Mouse (Mus musculus) brain, embryonic 14.5 days (tissue): ENCODE results near the gene Sde2. TPM values are rescaled to one million over a fixed set of nuclear protein-coding genes. Genes with fewer than 3 reads are reported as not detected.
"Not testable (repeated sequence)": the region's sequence is repeated elsewhere in the genome, so short reads cannot be mapped to it uniquely, and the experiment has no call there.

Experiments used
- DNase-seq: peaks from one replicate; pipeline ENCODE4 v3.0.0-alpha.2; 2011; ENCODE audit warnings: low read depth
- CTCF ChIP-seq: fragments of 200-500 bp; IDR thresholded peaks from 2 replicates; pipeline ENCODE4 v1.5.1; 2012; ENCODE audit warnings: inconsistent platforms, mild to moderate bottlenecking, moderate library complexity, borderline replicate concordance; ENCODE audit not compliant: insufficient read depth, insufficient read length; ENCODE audit errors: extremely low read depth
- POLR2A ChIP-seq: fragments of 200-500 bp; IDR thresholded peaks from 2 replicates; pipeline ENCODE4 v1.6.1; 2012; ENCODE audit warnings: mild to moderate bottlenecking, inconsistent platforms, borderline replicate concordance; ENCODE audit not compliant: poor library complexity, insufficient read depth, insufficient read length, severe bottlenecking; ENCODE audit errors: extremely low read depth
- polyA plus RNA-seq: library from polyadenylated mRNA; depleted of rRNA; stranded (reverse); fragments of >200 nt; gene quantifications from 2 replicates; pipeline ENCODE4 v1.2.3, GENCODE M21; 2012

The Sde2 gene
- polyA plus RNA-seq, 1 experiment: 25.5 TPM

DNA sequence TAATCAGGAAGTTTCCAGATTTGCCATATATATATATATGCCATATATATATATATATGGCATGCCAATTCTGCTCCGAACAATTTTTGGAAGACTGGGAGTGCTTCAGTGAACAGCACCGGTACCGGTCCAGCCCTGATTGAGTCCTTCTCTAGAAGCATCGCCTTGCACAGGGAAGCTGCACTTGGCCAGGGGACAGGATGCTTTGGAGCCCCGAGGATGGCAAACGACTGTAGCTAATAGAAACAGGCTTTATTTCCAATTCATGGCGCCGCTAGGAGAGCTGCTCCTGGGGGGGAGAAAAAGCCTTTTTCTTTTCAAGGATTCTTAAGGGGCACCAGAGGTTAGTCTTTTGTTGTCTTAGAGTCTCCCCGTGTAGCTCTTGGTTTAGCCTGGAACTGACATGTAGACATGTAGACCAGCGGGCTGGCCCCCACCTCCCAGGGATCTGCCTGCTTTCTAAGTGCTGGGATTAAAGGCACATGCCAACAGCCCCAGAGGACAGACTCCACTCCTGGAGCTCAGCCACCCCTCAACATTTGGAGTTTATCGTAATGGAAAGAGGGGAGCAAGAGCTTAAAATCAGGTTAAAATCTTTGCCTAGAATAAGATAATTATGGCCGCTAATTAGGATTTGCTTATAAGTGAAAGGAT, 35.4 kb upstream of the Sde2 start:
- peak; percentile 63 for DNase-seq
- TF ChIP-seq CTCF: no peak
- no peak for TF ChIP-seq POLR2A

DNA sequence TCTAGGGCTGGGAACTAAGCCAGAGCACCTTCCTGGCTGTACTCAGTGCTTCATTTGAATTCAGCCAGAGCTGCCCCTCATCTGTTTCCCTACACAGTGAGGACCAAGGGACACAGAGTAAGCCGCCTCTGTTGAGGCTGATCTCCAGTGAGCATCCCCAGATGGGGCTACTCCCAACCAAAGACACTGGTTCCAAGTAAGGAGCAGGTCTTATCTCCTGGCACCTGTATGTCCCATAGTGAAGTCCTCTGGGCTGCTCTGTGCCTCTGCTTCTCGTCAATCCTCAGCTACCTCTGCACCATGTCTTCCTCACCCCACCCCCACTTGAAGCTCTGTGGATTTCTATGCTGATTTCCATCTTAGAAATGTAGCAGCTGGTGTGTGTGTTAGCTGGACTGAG, 32.9 kb upstream of the Sde2 start:
- no peak for TF ChIP-seq CTCF
- no peak for TF ChIP-seq POLR2A
- DNase-seq: no peak

DNA sequence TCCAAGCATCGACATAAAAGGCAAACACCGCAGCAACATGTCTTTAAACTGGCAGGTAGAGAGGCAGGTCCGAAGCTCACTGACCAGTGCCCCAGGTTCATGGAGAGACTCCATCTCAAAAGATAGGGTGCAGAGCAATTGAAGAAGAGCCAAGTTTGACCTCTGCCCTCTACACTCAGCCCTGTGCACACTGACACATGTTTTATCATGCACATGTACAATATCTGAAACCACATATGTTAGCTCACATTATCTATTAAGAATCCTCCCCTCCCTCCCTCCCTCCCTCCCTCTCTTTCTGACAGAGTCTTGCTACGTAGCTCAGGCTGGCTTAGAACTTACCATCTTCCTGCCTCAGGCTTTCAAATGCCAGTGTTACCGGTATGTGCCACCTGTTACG, 29.8 kb upstream of the Sde2 start:
- no peak for TF ChIP-seq POLR2A
- no peak for TF ChIP-seq CTCF
- DNase-seq: no peak

DNA sequence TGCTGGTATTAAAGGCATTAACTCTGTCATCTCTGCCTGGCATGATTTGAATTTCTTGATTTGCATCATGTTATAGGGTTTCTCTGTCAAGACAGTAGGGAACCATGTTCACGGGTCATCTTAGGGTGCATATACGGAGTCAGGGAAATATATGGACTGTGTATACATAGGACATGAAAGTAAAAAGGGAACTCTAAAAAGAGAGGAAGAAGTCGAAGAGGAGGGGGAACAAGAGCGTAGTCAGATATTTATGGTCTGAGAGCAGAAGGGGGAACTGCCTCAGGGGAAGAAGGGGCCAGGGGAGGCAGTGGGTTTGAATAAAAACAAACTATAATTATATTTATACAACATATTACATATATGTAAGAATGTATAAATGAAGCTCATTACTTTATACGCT, 28.7 kb upstream of the Sde2 start:
- TF ChIP-seq CTCF (no peak), POLR2A (no peak)
- DNase-seq: no peak

DNA sequence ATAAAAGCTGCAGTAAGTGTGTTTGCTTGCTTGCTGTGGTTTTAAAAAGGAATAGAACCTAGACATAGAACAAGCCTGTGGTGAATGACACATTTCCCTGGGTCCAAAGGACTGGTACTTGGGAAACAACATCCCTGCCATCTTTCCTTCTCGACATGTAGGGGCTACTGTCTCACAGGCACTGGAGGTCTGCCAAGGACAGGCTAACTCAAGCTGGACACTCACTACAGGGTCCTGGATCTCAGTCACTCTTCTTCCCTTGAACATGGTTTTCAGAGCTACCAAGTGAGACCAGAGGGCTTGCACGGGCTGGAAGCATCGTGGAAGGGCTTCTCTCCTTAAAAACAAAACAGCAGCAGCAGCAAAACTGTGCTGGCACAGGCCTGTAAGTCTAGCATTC, 27.2 kb upstream of the Sde2 start:
- DNase-seq: no peak
- TF ChIP-seq CTCF: no peak
- TF ChIP-seq POLR2A: no peak

DNA sequence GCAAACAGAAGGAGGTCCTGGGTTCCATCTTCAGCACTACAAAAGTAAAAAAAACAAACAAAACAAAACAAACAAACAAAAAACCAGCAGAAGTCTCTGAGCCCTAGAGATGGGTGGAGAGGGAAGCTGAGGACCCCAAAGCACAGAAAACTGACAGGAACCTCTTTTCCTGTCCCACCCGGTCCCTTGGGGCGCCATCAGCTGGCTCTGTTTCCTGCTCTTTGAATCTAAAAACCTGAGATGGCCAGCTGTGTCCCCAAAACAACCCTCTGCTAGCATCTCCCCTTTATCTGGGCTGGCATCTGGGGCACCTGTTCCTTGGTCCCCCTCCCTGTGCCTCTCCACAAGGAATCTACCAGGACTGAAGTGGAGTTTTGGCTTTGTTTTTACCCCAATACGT, 26.2 kb upstream of the Sde2 start:
- no peak for DNase-seq
- no peak for TF ChIP-seq CTCF
- no peak for TF ChIP-seq POLR2A

DNA sequence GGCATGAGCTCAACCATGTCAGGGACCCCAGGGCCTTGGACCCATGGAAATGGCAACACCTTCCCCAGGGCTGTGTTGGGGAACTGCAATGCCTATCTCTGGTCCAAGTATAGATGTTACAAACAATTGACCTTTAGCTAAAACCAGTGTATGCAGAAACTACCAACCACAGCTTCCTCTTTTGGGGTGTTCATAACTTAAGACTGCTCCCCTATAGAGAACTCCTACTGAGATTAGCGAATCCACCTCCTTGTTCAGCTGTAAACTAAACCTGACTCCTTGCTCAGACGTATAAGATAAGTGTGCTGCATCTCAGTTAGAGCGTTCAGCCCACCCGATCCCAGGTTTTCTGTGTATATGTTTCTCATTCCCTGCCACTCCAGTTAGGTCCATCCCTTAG, 24.3 kb upstream of the Sde2 start:
- no peak for DNase-seq
- no peak for TF ChIP-seq POLR2A
- no peak for TF ChIP-seq CTCF

DNA sequence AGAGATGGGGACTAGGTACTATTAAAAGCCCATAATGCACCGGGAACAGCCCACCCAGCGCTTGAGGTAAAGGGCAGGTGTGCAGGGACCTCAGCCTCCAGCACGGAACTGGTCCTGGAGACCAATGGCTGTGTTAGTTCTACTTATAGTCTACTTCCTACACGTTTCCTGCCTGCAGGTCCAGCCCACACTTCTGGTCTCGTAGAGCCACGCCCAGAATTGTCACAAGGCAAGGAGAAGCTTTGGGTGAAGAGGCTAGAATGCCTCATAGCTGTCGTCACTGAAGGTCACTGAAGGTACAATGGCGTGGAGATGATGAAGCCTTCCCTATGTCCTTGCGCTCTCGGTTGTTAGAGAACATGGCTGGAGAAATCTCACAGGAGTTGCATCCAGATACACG, 21.2 kb upstream of the Sde2 start:
- TF ChIP-seq POLR2A (no peak), CTCF (no peak)

DNA sequence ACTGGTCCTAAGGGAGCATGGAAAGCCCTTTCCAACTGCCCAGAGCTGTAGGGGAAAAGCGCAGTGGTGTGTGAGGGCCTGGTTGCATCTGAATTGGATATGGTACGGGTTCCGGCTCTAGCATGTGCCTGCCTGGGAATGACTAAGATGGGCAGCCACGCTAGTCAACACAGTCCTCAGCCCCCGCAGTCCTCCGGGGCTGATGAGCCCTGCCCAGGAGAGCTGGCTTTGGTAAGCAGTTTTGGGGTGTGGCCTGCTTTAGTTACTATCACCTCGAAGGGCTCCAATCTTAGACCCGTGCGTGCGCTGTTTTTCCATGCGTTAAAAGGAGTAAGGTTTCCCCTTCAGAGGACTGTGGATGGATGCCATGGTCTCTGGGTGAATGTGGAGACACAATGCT, 20.8 kb upstream of the Sde2 start:
- no peak for DNase-seq
- TF ChIP-seq POLR2A (no peak), CTCF (no peak)

More for the DNA sequence above, 21.2 kb upstream of the Sde2 start:
- DNase-seq: no peak

DNA sequence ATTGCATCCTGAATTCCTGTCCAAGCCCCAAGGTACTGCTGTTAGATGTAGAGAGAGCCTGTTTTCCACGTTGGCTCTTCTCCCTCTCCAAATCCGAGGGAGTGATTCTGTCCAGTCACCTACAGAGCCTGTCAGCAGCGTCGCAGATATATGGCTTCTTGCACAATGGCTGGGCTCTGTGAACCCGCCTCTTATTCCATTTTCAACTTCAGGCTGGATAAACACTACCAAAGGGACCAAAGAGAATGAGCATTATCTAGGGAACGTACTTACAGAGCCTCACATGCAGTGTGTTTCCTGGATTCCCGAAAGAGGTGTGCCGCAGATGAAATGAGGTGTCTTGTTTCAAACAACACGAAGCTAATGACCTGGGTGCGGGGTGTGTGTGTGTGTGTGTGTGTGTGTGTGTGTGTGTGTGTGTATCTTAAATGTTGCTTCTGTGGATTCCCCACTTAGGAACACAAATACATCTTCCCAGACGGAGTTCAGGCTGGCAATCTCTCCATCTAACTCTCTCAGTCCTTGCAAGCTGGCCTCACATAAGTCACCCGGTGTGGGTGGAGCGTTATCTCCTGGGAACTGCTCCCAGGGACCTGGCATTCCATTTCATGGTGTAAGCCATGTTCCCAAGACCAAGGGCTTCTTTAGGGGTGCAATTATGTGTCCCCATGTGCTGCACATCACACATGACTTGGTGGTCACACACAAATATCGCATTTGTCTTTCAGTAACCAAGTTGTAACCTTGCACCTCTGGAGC, 20.2 kb upstream of the Sde2 start:
- no peak for DNase-seq

DNA sequence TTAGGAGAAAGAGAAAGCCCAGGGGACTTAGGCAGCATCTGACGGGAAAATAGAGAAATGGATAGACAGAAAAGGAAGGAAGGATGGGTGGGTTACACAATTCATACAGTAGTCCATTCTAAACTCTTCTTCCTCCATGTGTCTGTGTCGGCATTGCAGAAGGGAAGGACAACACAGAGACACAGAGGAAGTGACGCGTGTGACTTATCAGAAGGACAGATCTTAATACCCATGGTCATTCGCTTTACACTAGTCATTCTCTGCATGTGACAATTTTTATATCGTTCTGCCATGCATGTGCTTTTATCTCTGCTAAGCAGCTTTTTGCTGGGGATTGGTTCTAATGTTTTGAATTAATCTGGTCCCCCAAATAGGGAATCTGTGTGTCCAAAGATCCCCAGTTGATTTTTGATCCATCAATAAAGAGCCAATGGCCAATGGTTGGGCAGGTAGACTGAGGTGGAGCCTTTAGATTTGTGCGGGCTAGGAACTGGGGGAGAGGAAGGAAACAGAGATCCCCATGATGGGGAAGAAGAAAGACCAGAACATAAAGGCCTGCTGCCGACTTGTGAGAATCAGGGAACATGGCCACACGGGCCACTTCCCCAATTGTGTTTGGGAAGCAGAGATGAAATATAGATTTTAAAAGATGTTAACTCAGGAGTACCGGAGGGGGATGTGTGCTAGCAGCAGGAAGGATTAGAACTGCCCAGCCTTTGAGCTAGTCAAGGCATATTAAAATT, 15.5 kb upstream of the Sde2 start:
- no peak for TF ChIP-seq CTCF
- no peak for TF ChIP-seq POLR2A
- no peak for DNase-seq

More for the DNA sequence above, 20.2 kb upstream of the Sde2 start:
- TF ChIP-seq CTCF (no peak), POLR2A (no peak)

DNA sequence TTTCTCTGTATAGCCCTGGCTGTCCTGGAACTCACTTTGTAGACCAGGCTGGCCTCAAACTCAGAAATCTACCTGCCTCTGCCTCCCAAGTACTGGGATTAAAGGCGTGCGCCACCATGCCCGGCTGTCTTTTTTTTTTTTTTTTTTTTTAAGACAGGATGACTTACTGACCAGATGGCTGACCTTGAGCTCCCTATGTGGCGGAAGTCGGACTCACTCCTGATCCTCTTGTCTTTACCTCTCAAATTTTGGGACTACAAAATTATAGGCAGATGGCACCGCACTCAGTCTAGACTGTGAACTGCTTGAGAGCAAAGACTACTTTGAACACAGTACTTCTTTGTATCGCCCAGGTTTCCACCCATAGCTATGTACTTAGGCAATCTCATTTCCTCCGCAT, 14.5 kb upstream of the Sde2 start:
- DNase-seq: not testable (repeated sequence)
